Mouse (Mus musculus) CD4-positive helper T cell, adult 2 months (primary cell): ENCODE data around the gene Gm27029.
"Not testable (repeated sequence)": the region's sequence is repeated elsewhere in the genome, so short reads cannot be mapped to it uniquely, and the experiment has no call there.

Experiments
- DNase-seq: peaks from one replicate; pipeline ENCODE4 v3.0.0-alpha.2; 2012; ENCODE audit warnings: low read depth, missing footprints, low spot score

The Gm27029 gene

GRCm38 (mm10) chr11:101424105-101424851 is at the start of gene Gm27029:
Gene Gm27029 (minus strand): TSS chr11:101424796.
- DNase-seq = no peak

DNA sequence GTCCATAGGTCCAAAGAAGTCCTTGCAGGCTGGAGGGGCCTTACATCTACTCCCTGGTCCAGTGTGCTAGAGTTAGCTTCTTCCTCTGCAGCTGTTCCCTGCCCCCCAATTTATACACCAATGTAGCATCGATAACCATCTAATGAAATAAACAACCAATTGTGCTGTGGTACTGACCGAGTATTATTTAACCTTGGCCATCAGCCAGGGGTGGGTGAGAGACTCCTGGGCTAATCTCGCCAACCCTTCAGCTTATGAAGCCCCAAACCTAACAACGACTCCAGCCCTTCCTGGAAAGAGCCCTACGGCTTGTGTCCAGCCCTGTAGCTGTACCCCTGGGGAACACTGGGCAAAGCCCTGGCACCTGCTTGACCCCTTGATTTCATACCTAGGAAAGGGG is 49.7 kb upstream of the Gm27029 start:
- DNase-seq = no peak

GRCm38 (mm10) chr11:101473686-101474085 is 49.1 kb upstream of the Gm27029 start:
- DNase-seq = not testable (repeated sequence)

- DNase-seq = no peak
These were observed 47.7 kb upstream of the Gm27029 start for GRCm38 (mm10) chr11:101472336-101472735.

DNA sequence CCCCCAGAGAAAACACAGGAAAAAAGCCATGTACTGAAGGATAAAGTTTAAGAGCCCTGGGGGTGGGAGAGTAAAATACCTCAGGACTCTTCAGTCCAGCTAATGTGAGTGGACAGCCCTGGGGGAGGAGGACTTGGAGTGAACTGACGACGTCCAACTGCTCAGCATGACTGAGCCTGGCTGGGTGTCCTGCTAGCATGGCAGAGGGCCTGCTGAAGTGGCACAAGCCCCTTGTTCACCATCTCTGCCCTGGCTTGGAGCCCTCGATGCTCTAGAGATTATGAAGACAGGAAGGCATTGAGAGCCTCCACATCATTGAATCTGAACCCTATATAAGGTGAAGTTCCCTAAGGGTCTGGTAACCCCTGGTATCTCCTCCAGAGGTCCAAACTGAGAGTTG is 47.3 kb upstream of the Gm27029 start:
- DNase-seq = no peak

DNA sequence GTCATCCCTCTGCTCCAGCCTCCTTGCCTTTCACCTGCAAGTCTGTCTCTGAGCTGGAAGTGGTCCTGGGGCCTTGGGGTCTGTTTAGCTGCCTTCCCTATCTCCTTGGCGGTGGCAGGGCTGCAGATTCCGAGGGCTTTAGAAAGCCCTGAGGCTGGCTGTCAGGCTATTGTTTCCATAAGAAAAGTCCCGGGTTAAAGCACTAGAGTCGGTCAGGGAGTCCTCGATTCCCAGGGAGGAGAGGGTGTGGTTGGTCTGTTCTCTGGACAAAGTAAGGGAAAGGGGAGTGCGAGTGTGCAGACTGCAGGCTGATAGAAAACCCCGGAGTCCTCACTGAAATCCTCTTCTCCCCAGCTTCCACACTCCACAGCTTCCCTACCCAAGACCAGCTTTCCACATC is 45.6 kb upstream of the Gm27029 start:
- DNase-seq = no peak

DNA sequence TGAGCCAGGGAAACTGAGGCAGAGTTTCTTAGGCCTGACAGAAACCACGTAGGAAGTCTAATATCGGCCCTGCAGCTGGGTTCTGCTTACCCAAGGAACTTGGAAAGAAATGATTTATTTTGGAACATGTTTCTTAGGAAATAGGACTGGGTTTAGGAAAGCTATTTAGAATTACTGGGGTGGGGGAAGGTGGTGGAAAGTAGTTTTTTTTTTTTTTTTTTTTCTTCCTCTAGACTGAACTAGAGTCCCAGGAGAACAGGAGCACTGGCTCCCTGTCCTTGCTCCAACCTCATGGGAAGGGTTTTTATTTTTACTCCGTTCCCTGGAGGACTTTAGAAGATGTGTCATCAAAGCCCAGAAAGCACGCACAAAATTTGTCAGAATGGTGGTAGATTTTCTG is 44.6 kb upstream of the Gm27029 start:
- DNase-seq = no peak

DNA sequence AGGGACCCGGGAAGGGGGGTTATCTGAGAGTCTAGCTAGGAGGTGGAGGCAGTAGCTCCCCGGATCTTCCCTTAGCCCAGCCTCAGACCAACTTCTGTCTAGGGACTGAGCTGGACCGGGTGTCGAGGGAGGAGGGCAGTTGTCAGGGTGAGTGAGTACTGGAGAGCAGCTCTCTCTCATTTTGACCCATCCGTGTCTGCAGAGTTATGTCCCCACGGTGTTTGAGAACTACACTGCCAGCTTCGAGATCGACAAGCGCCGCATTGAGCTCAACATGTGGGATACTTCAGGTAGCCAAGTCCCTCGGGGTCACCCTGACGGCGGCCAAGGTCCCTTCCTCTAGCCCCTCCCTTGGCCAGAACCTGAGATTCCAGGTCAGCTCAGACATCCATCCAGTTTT is 44.1 kb upstream of the Gm27029 start:
- no peak for DNase-seq

DNA sequence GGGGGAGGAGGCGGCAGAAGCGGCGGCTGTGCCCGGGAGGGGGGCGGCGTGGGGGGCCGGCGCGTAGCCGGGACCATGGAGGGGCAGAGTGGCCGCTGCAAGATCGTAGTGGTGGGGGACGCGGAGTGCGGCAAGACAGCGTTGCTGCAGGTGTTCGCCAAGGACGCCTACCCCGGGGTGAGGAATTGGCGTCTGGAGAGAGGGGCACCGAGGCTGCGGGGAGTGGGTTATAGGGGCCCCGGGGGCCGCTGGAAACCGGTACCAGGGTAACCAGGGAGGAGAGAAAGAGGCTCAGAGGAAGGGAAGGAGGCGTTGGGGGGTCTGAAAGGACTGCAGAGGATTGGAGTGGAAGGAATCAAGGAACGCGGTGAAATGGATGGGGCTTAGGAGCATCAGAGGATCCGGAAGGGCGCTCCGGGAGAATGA is 43.7 kb upstream of the Gm27029 start:
- DNase-seq = no peak

- DNase-seq = peak; percentile 77
These were observed 43.1 kb upstream of the Gm27029 start for GRCm38 (mm10) chr11:101467477-101468262.

DNA sequence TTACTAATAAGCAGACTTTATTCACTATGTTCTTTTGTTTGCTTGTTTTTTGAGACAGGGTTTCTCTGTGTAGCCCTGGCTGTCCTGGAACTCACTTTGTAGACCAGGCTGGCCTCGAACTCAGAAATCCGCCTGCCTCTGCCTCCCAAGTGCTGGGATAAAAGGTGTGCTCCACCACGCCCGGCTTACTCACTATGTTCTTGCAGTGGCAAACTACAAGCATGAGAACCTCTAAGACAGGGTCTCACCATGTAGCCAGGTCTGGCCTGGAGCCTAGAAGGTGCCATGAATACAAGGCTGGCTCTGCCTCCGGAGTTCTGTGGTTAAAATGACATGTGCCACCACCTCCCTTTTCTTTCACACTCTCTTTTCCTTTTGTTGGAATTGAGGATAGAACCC is 42.0 kb upstream of the Gm27029 start:
- DNase-seq = not testable (repeated sequence)

DNA sequence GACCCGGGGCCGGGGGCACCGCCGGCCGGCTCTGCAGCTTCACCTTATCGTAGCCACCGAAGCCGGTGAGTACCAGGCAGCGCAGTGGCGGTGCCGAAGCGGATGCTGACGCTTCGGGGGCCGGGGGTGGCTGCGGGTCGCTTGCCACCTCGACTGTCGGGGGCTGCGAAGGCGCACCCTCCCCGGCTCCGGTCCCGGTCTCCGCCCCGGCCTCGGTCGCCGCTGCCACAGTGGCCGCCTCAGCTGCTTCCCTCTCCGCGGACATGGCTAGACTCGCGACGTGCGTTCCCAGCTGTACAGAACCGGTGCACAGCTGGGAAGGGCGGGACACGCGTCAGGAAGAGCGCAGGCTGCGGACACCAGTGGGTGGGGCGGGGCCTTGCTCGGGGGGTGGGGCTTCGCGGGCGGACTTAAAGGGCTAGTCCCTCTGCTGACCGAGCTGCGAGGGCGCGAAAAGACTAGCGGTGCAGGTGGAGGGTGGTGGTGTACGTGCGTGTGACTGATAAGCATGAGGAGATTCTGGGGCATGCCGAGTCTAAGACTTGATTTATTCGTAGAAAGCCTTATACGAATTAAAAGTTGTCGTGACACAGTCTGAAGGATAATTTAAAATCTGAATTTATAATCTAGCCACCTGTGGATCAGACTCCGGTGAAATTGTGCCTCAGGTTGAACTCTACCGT is 41.4 kb upstream of the Gm27029 start, which contains the start of gene Vat1:
Vat1 (minus strand) TSS at position 362 of the 683 bp plus-strand sequence.
- DNase-seq = peak; percentile 78

GRCm38 (mm10) chr11:101465101-101465868 is 40.7 kb upstream of the Gm27029 start:
- peak; percentile 69 for DNase-seq

- peak; percentile 32 for DNase-seq
These were observed 39.9 kb upstream of the Gm27029 start, which contains the start of gene Rnd2 for GRCm38 (mm10) chr11:101464211-101465100. Gene Rnd2 (plus strand): TSS chr11:101464999.

GRCm38 (mm10) chr11:101462583-101463440 is 38.2 kb upstream of the Gm27029 start:
- no peak for DNase-seq

- no peak for DNase-seq
These were observed 37.5 kb upstream of the Gm27029 start for GRCm38 (mm10) chr11:101462141-101462540.

DNA sequence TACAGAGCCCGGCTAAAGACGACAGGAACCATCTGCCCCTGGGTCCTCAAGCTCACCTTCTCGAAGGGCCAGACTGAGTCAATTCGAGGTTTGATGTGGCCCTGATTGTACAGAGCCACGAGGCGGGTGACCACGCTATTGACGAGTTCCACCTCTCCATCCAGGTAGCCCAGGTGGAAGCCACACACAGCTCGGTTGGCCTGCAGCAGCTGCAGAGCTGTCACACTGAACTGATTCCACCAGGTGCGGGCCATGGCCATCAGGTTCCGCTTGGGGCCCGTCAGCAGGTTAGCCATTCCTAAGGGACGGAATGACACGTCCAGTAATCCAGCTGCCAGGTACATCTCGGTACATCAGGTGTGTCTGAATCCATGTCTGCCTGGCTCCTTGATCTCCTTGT is 35.7 kb upstream of the Gm27029 start:
- no peak for DNase-seq

- no peak for DNase-seq
These were observed 35.1 kb upstream of the Gm27029 start for GRCm38 (mm10) chr11:101459716-101460115.

- DNase-seq = no peak
These were observed 33.6 kb upstream of the Gm27029 start for GRCm38 (mm10) chr11:101458217-101458616.
